Mouse (Mus musculus) midbrain, embryonic 13.5 days (tissue): Measurements from ENCODE around the gene Adam23. TPM values are rescaled to one million over a fixed set of nuclear protein-coding genes. Genes with fewer than 3 reads are reported as not detected.

ENCODE experiments used
- ATAC-seq: fragments of 200-750 bp; cut with Nextera tagmentation; 2 replicates; pipeline ENCODE4 v1.8.0; 2017; ENCODE audit warnings: mild to moderate bottlenecking, moderate TSS enrichment, moderate library complexity
- H3K27ac ChIP-seq: fragments of 300-500 bp; sonication (generic); 2 replicates; pipeline ENCODE4 v1.5.1; 2015; ENCODE audit warnings: inconsistent platforms, mild to moderate bottlenecking, moderate library complexity
- H3K27me3 ChIP-seq: fragments of 300-500 bp; sonication (generic); 2 replicates; pipeline ENCODE4 v1.6.1; 2015; ENCODE audit warnings: mild to moderate bottlenecking, inconsistent platforms
- H3K36me3 ChIP-seq: fragments of 300-500 bp; sonication (generic); 2 replicates; pipeline ENCODE4 v1.6.1; 2015; ENCODE audit warnings: mild to moderate bottlenecking, inconsistent platforms
- H3K4me1 ChIP-seq: fragments of 300-500 bp; sonication (generic); replicated peaks from 2 replicates; pipeline ENCODE4 v1.6.1; 2015; ENCODE audit warnings: inconsistent platforms
- H3K4me2 ChIP-seq: fragments of 300-500 bp; sonication (generic); replicated peaks from 2 replicates; pipeline ENCODE4 v1.6.1; 2015; ENCODE audit warnings: moderate library complexity, mild to moderate bottlenecking, inconsistent platforms
- H3K4me3 ChIP-seq: fragments of 300-500 bp; sonication (generic); replicated peaks from 2 replicates; pipeline ENCODE4 v1.5.1; 2015; ENCODE audit warnings: mild to moderate bottlenecking, inconsistent platforms
- H3K9ac ChIP-seq: fragments of 300-500 bp; sonication (generic); replicated peaks from 2 replicates; pipeline ENCODE4 v1.6.1; 2015; ENCODE audit warnings: mild to moderate bottlenecking, inconsistent platforms
- H3K9me3 ChIP-seq: fragments of 300-500 bp; sonication (generic); 2 replicates; pipeline ENCODE4 v1.6.1; 2016; ENCODE audit warnings: mild to moderate bottlenecking, inconsistent platforms
- WGBS: fragments of 180-500 bp; shearing (Covaris S2); methylation state at CpG from one replicate; pipeline ENCODE4 v1.1.7; 2015; 5-methylcytosine and 5-hydroxymethylcytosine counted together
- polyA plus RNA-seq: library from polyadenylated mRNA; unstranded; fragments of >200 nt; fragmentation: Nextera tagmentation; extraction: Ambion mirVana; gene quantifications from 2 replicates; pipeline ENCODE4 v1.2.1, GENCODE M21; 2015

Gene Adam23
- polyA plus RNA-seq, 1 experiment from 2014 or later = 11.4 TPM

GRCm38 (mm10) chr1:63446047-63446704, 485 bp downstream of the Adam23 start:
- H3K27me3 ChIP-seq = no peaks in the 10 kb centered on the region
- H3K36me3 ChIP-seq = peaks cover 5% of the 10 kb centered on the region; the same call in 1 of the 2 replicates
- H3K9ac ChIP-seq = peak overlapping the region; percentile 95
- ATAC-seq = no peak; the same call in none of the 2 replicates
- no peaks in the 10 kb centered on the region for H3K9me3 ChIP-seq
- peaks cover 14% of the 10 kb centered on the region for H3K4me1 ChIP-seq
- H3K27ac ChIP-seq = peak overlapping the region; percentile 81
- under 1% methylated on average over 36 of the region's 68 CpGs for WGBS
- H3K4me3 ChIP-seq = peak overlapping the region; percentile 61
- peak overlapping the region; percentile 69 for H3K4me2 ChIP-seq

GRCm38 (mm10) chr1:63446721-63447120, 1.0 kb downstream of the Adam23 start:
- H3K27ac ChIP-seq = no peak overlapping the region

GRCm38 (mm10) chr1:63450091-63450490, 4.4 kb downstream of the Adam23 start:
- Histone ChIP-seq H3K27me3 (no peaks in the 10 kb centered on the region), H3K4me1 (peaks cover 13% of the 10 kb centered on the region), H3K4me3 (no peak overlapping the region), H3K4me2 (no peak overlapping the region), H3K36me3 (peaks cover 5% of the 10 kb centered on the region; the same call in 1 of the 2 replicates), H3K9ac (no peak overlapping the region), H3K27ac (no peak overlapping the region), H3K9me3 (no peaks in the 10 kb centered on the region)
- 88% methylated on average over 4 of the region's 4 CpGs for WGBS
- ATAC-seq = no peak

More at GRCm38 (mm10) chr1:63446721-63447120, 1.0 kb downstream of the Adam23 start:
- no peak for ATAC-seq
- Histone ChIP-seq H3K27me3 (no peaks in the 10 kb centered on the region), H3K9ac (peak overlapping the region; percentile 95), H3K4me3 (peak overlapping the region; percentile 61), H3K9me3 (no peaks in the 10 kb centered on the region), H3K4me2 (peak overlapping the region; percentile 69), H3K36me3 (peaks cover 5% of the 10 kb centered on the region; the same call in 1 of the 2 replicates), H3K4me1 (peaks cover 14% of the 10 kb centered on the region)
- WGBS = 61% methylated on average over 2 of the region's 2 CpGs

GRCm38 (mm10) chr1:63453332-63453887, 7.7 kb downstream of the Adam23 start:
- peaks cover 5% of the 10 kb centered on the region; the same call in 1 of the 2 replicates for H3K36me3 ChIP-seq
- H3K27me3 ChIP-seq = no peaks in the 10 kb centered on the region
- no peaks in the 10 kb centered on the region for H3K9me3 ChIP-seq
- no peak overlapping the region for H3K9ac ChIP-seq
- no peak overlapping the region for H3K27ac ChIP-seq
- 0 out of 2 replicates have a peak, but pooled peaks cover 2% of the 10 kb centered on the region for H3K4me1 ChIP-seq
- H3K4me2 ChIP-seq = no peak overlapping the region
- H3K4me3 ChIP-seq = no peak overlapping the region
- 80% methylated on average over 5 of the region's 5 CpGs for WGBS
- no peak for ATAC-seq

- 79% methylated on average over 8 of the region's 8 CpGs for WGBS
- H3K9ac ChIP-seq = no peak overlapping the region
- H3K36me3 ChIP-seq = no peaks in the 10 kb centered on the region
- no peak overlapping the region for H3K4me3 ChIP-seq
- no peaks in the 10 kb centered on the region for H3K27me3 ChIP-seq
- H3K4me1 ChIP-seq = no peaks in the 10 kb centered on the region
- H3K4me2 ChIP-seq = no peak overlapping the region
- ATAC-seq = no peak
- H3K9me3 ChIP-seq = no peaks in the 10 kb centered on the region
- no peak overlapping the region for H3K27ac ChIP-seq
Observed at GRCm38 (mm10) chr1:63457801-63458519, 12.3 kb downstream of the Adam23 start.

- H3K9ac ChIP-seq = no peak overlapping the region
- no peak overlapping the region for H3K4me2 ChIP-seq
- ATAC-seq = no peak
- no peaks in the 10 kb centered on the region for H3K4me1 ChIP-seq
- no peaks in the 10 kb centered on the region for H3K27me3 ChIP-seq
- H3K36me3 ChIP-seq = no peaks in the 10 kb centered on the region
- no peaks in the 10 kb centered on the region for H3K9me3 ChIP-seq
- H3K27ac ChIP-seq = no peak overlapping the region
- 77% methylated on average over 3 of the region's 3 CpGs for WGBS
- no peak overlapping the region for H3K4me3 ChIP-seq
Observed at GRCm38 (mm10) chr1:63459151-63459550, 13.5 kb downstream of the Adam23 start.

GRCm38 (mm10) chr1:63459926-63460325, 14.2 kb downstream of the Adam23 start:
- Histone ChIP-seq H3K27ac (no peak overlapping the region), H3K27me3 (no peaks in the 10 kb centered on the region), H3K4me2 (no peak overlapping the region), H3K4me3 (no peak overlapping the region), H3K9me3 (no peaks in the 10 kb centered on the region), H3K9ac (no peak overlapping the region), H3K4me1 (no peaks in the 10 kb centered on the region), H3K36me3 (no peaks in the 10 kb centered on the region)
- 82% methylated on average over 6 of the region's 6 CpGs for WGBS
- ATAC-seq = no peak

- H3K27me3 ChIP-seq = no peaks in the 10 kb centered on the region
- H3K9ac ChIP-seq = no peak overlapping the region
- H3K27ac ChIP-seq = no peak overlapping the region
- 81% methylated on average over 1 of the region's 1 CpGs for WGBS
- no peak for ATAC-seq
- no peaks in the 10 kb centered on the region for H3K4me1 ChIP-seq
- H3K4me3 ChIP-seq = no peak overlapping the region
- 0 out of 2 replicates have a peak, but pooled peaks cover 3% of the 10 kb centered on the region for H3K36me3 ChIP-seq
- H3K9me3 ChIP-seq = no peaks in the 10 kb centered on the region
- H3K4me2 ChIP-seq = no peak overlapping the region
Observed at GRCm38 (mm10) chr1:63464441-63464840, 18.8 kb downstream of the Adam23 start.

- 66% methylated on average over 2 of the region's 2 CpGs for WGBS
- ATAC-seq = no peak
- 0 out of 2 replicates have a peak, but pooled peaks cover 3% of the 10 kb centered on the region for H3K36me3 ChIP-seq
- no peak overlapping the region for H3K4me2 ChIP-seq
- H3K4me1 ChIP-seq = peaks cover 26% of the 10 kb centered on the region
- no peak overlapping the region for H3K27ac ChIP-seq
- H3K9me3 ChIP-seq = no peaks in the 10 kb centered on the region
- no peaks in the 10 kb centered on the region for H3K27me3 ChIP-seq
- no peak overlapping the region for H3K4me3 ChIP-seq
- no peak overlapping the region for H3K9ac ChIP-seq
Observed at GRCm38 (mm10) chr1:63473272-63473671, 27.6 kb downstream of the Adam23 start.

GRCm38 (mm10) chr1:63473696-63474095, 28.0 kb downstream of the Adam23 start:
- H3K36me3 ChIP-seq = 0 out of 2 replicates have a peak, but pooled peaks cover 3% of the 10 kb centered on the region
- 0 out of 2 replicates have a peak, but pooled peaks have one; percentile 50 for ATAC-seq
- 27% methylated on average over 8 of the region's 8 CpGs for WGBS
- H3K4me3 ChIP-seq = no peak overlapping the region
- H3K9me3 ChIP-seq = no peaks in the 10 kb centered on the region
- H3K27me3 ChIP-seq = no peaks in the 10 kb centered on the region
- H3K4me2 ChIP-seq = no peak overlapping the region
- H3K27ac ChIP-seq = no peak overlapping the region
- H3K4me1 ChIP-seq = peaks cover 26% of the 10 kb centered on the region
- H3K9ac ChIP-seq = no peak overlapping the region

GRCm38 (mm10) chr1:63478946-63479345, 33.3 kb downstream of the Adam23 start:
- no peaks in the 10 kb centered on the region for H3K27me3 ChIP-seq
- no peak for ATAC-seq
- no peaks in the 10 kb centered on the region for H3K36me3 ChIP-seq
- WGBS = 96% methylated on average over 5 of the region's 5 CpGs
- no peaks in the 10 kb centered on the region for H3K9me3 ChIP-seq
- H3K4me2 ChIP-seq = no peak overlapping the region
- H3K27ac ChIP-seq = no peak overlapping the region
- H3K9ac ChIP-seq = no peak overlapping the region
- H3K4me3 ChIP-seq = no peak overlapping the region
- peaks cover 3% of the 10 kb centered on the region; the same call in 1 of the 2 replicates for H3K4me1 ChIP-seq

- WGBS = 94% methylated on average over 6 of the region's 6 CpGs
- Histone ChIP-seq H3K27ac (no peak overlapping the region), H3K9ac (no peak overlapping the region)
Observed at GRCm38 (mm10) chr1:63484646-63485045, 39.0 kb downstream of the Adam23 start.

More at GRCm38 (mm10) chr1:63484646-63485045, 39.0 kb downstream of the Adam23 start:
- no peak for ATAC-seq
- Histone ChIP-seq H3K4me2 (no peak overlapping the region), H3K36me3 (peaks cover 4% of the 10 kb centered on the region; the same call in 1 of the 2 replicates), H3K27me3 (no peaks in the 10 kb centered on the region), H3K4me1 (no peaks in the 10 kb centered on the region), H3K4me3 (no peak overlapping the region), H3K9me3 (no peaks in the 10 kb centered on the region)
